ENCODE assay signal across 12 mouse cellular contexts in the genomic region with DNA sequence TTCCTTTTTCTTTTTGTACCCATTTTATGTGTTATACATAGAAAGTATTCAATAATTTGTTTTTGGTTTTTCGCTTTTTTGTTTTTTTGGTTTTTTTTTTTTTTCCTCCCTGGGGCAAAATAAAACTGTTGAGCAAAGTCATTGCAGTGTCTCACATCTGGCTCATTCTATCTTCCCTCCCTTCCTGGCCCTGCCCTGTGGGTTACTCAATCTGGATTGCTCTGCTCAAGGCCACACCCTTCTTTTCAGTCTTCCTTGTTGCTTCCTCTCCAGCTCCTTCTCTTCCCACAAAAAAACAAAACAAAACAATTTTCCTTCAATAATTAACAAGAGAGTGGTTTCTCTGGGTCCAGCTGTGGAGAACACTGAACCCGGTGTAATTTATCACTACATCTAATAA.
"Had no signal": no experiment of that assay in that cellular context is flagged by ENCODE, and none has a peak within 500 bp of the region (broad histone marks: within the 10 kb centered on the region; RNA-seq: fewer than 3 reads in every experiment).

No protein-coding gene starts in this region.

- H3K9ac ChIP-seq: kidney, embryonic 15.5 days; limb, embryonic 15.5 days; liver, embryonic 12.5 days; lung, embryonic 15.5 days; midbrain, embryonic 13.5 days; stomach, embryonic 15.5 days had no signal

- DNase-seq: layer of hippocampus, postnatal 36 days; lung, postnatal 14 days; right cerebral cortex, adult 18-20 months; right cerebral cortex, postnatal 4 days; thymus, adult 2 months; thymus, postnatal 36 days had no signal

- H3K4me3 ChIP-seq: kidney, embryonic 15.5 days; limb, embryonic 15.5 days; liver, embryonic 12.5 days; lung, embryonic 15.5 days; midbrain, embryonic 13.5 days; stomach, embryonic 15.5 days had no signal

- H3K9me3 ChIP-seq: kidney, embryonic 15.5 days; limb, embryonic 15.5 days; liver, embryonic 12.5 days; lung, embryonic 15.5 days; midbrain, embryonic 13.5 days; stomach, embryonic 15.5 days had no signal

- H3K36me3 ChIP-seq: kidney, embryonic 15.5 days; limb, embryonic 15.5 days; liver, embryonic 12.5 days; lung, embryonic 15.5 days; midbrain, embryonic 13.5 days; stomach, embryonic 15.5 days had no signal

- H3K4me1 ChIP-seq: kidney, embryonic 15.5 days; limb, embryonic 15.5 days; liver, embryonic 12.5 days; lung, embryonic 15.5 days; midbrain, embryonic 13.5 days; stomach, embryonic 15.5 days had no signal

- H3K4me2 ChIP-seq: kidney, embryonic 15.5 days; limb, embryonic 15.5 days; liver, embryonic 12.5 days; lung, embryonic 15.5 days; midbrain, embryonic 13.5 days; stomach, embryonic 15.5 days had no signal

- H3K27me3 ChIP-seq: kidney, embryonic 15.5 days; limb, embryonic 15.5 days; liver, embryonic 12.5 days; lung, embryonic 15.5 days; midbrain, embryonic 13.5 days; stomach, embryonic 15.5 days had no signal

- ATAC-seq: liver, embryonic 12.5 days; midbrain, embryonic 13.5 days had no signal

- H3K27ac ChIP-seq: kidney, embryonic 15.5 days; limb, embryonic 15.5 days; liver, embryonic 12.5 days; lung, embryonic 15.5 days; midbrain, embryonic 13.5 days; stomach, embryonic 15.5 days had no signal
